11 mouse cellular contexts compared by ENCODE assay signal in the genomic region with DNA sequence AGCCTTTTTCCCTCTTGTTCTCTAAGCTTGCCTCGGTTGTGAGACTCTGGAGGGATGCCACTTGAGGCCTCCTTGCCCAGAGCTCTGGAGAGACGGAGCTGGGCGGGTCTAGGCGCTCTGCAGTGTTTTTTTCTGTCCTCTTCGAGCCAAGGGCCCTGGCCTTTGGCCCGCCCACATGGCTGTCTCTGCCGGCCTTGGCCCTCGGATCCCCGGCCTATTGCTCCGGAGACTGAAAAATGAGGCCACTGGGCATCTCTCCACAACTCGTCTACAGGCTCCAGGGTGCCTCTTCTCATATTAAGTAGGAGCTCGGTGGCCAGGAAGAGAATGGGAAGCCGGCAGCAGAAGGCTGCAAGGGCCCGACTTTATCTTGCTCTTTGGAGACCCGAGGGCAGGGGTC. TPM values are rescaled to one million over a fixed set of nuclear protein-coding genes. Genes with fewer than 3 reads are reported as not detected.
A peak's percentile ranks its signal among the peaks of the same experiment; 100 is the strongest.
DNase-seq lines count a peak whose midpoint lies in the region; ATAC-seq and TF ChIP-seq lines count a peak whose summit lies in the region.
"Had no signal": no experiment of that assay in that cellular context is flagged by ENCODE, and none has a peak within 500 bp of the region (broad histone marks: within the 10 kb centered on the region; RNA-seq: fewer than 3 reads in every experiment).

No protein-coding gene starts in this region.

- peak overlapping the region; percentile 46 for H3K27ac ChIP-seq in embryonic fibroblast, embryonic 13.5 days (ENCODE audit: insufficient read depth, low read length)
- H3K27ac ChIP-seq in kidney, embryonic 15.5 days: peak overlapping the region; percentile 100

- 4% methylated on average over 15 of the region's 15 CpGs for WGBS in kidney, embryonic 15.5 days

- no peaks in the 10 kb centered on the region for H3K9me3 ChIP-seq in kidney, embryonic 15.5 days (replicated peaks)

- peaks cover 24% of the 10 kb centered on the region; the same call in 1 of the 2 replicates for H3K36me3 ChIP-seq in kidney, embryonic 15.5 days

- no peak for ATAC-seq in kidney, embryonic 15.5 days (replicated peaks; ENCODE audit: low FRiP score)
- ATAC-seq in erythroid progenitor cell, adult 5-6 weeks (replicated peaks; ENCODE audit: low FRiP score, poor library complexity, severe bottlenecking): no peak

- no peak overlapping the region for H3K4me3 ChIP-seq in embryonic fibroblast, embryonic 13.5 days (ENCODE audit: insufficient read depth, low read length)
- peak overlapping the region; percentile 80 for H3K4me3 ChIP-seq in kidney, embryonic 15.5 days (replicated peaks)

- H3K4me2 ChIP-seq in kidney, embryonic 15.5 days: peak overlapping the region; percentile 90

- TF ChIP-seq POLR2A in embryonic fibroblast, embryonic 13.5 days (IDR thresholded peaks at IDR 0.05; ENCODE audit: low read depth, low read length): no peak

- no peak for TF ChIP-seq CTCF in embryonic fibroblast, embryonic 13.5 days (IDR thresholded peaks at IDR 0.05; ENCODE audit: borderline replicate concordance, insufficient read depth, low read length)

- intact Hi-C loops in left cerebral cortex, postnatal 4 days (cut with DNase I): loop anchor here (10.0 kb wide), 1 partner anchor 373 kb away; no protein-coding TSS in a partner anchor

- H3K9ac ChIP-seq in kidney, embryonic 15.5 days: peak overlapping the region; percentile 96

- no peaks in the 10 kb centered on the region for H3K27me3 ChIP-seq in kidney, embryonic 15.5 days

- peak; percentile 39 for DNase-seq in left cerebral cortex, adult 11 months (ENCODE audit: low spot score)
- DNase-seq in left cerebral cortex, postnatal 4 days: no peak
- peak; percentile 76 for DNase-seq in lung, postnatal 36 days
- DNase-seq in gastrocnemius, postnatal 10 days: no peak
- no peak for DNase-seq in heart, postnatal 4 days

- no peaks in the 10 kb centered on the region for H3K4me1 ChIP-seq in embryonic fibroblast, embryonic 13.5 days (ENCODE audit: control insufficient read depth, insufficient read depth, low read length)
- peaks cover 86% of the 10 kb centered on the region for H3K4me1 ChIP-seq in kidney, embryonic 15.5 days

RNA-seq across cellular contexts. Expression of gene Hoxb5, which starts 1.3 kb away (rescaled TPM):
- not detected for total RNA-seq in left cerebral cortex, postnatal 4 days (2021)
- 4.1 and 5.9 TPM in 2 replicates for polyA plus RNA-seq in embryonic fibroblast, embryonic 13.5 days (2011; ENCODE audit: insufficient read length, low read depth, missing spikeins)
- 18.8 and 20.2 TPM in 2 replicates for polyA plus RNA-seq in kidney, embryonic 15.5 days (2015; fragmentation: Nextera tagmentation; extraction: Ambion mirVana)
- total RNA-seq in erythroid progenitor cell, adult 5-6 weeks (2015; ENCODE audit: low replicate concordance): not detected in 2 replicates
- not detected in 2 replicates for total RNA-seq in erythroid progenitor cell, adult 5-6 weeks (2017; ENCODE audit: low replicate concordance)
- total RNA-seq in gastrocnemius, postnatal 10 days (2021): 1 to 10 TPM in 1 of 2 experiments, under 1 TPM in 1; 0.89 to 1.3 TPM
- total RNA-seq in heart, postnatal 4 days (2021): under 1 TPM in 1 of 2 experiments, not detected in 1; 0.32 TPM

RNA-seq across cellular contexts. Expression of gene Hoxb6, which starts 9.6 kb away (rescaled TPM):
- not detected for total RNA-seq in left cerebral cortex, postnatal 4 days (2021)
- 9.6 and 14.1 TPM in 2 replicates for polyA plus RNA-seq in embryonic fibroblast, embryonic 13.5 days (2011; ENCODE audit: insufficient read length, low read depth, missing spikeins)
- polyA plus RNA-seq in kidney, embryonic 15.5 days (2015; fragmentation: Nextera tagmentation; extraction: Ambion mirVana): 47.1 and 49.1 TPM in 2 replicates
- total RNA-seq in erythroid progenitor cell, adult 5-6 weeks (2015; ENCODE audit: low replicate concordance): not detected in 2 replicates
- total RNA-seq in erythroid progenitor cell, adult 5-6 weeks (2017; ENCODE audit: low replicate concordance): not detected in 2 replicates
- total RNA-seq in gastrocnemius, postnatal 10 days (2021): 1 to 10 TPM in 1 of 2 experiments, under 1 TPM in 1; 0.56 to 2.0 TPM
- total RNA-seq in heart, postnatal 4 days (2021): not detected
- total RNA-seq: liver, adult 2 months had no signal
- polyA plus RNA-seq: heart, embryonic 16.5 days had no signal

RNA-seq across cellular contexts. Expression of gene Hoxb7, which starts 15.4 kb away (rescaled TPM):
- not detected for total RNA-seq in left cerebral cortex, postnatal 4 days (2021)
- polyA plus RNA-seq in embryonic fibroblast, embryonic 13.5 days (2011; ENCODE audit: insufficient read length, low read depth, missing spikeins): 13.1 and 22.5 TPM in 2 replicates
- 58.5 and 62.7 TPM in 2 replicates for polyA plus RNA-seq in kidney, embryonic 15.5 days (2015; fragmentation: Nextera tagmentation; extraction: Ambion mirVana)
- not detected in 2 replicates for total RNA-seq in erythroid progenitor cell, adult 5-6 weeks (2015; ENCODE audit: low replicate concordance)
- not detected in 2 replicates for total RNA-seq in erythroid progenitor cell, adult 5-6 weeks (2017; ENCODE audit: low replicate concordance)
- 1 to 10 TPM; 1.6 to 1.9 TPM for total RNA-seq in gastrocnemius, postnatal 10 days (2021)
- under 1 TPM in 1 of 2 experiments, not detected in 1; 0.24 TPM for total RNA-seq in heart, postnatal 4 days (2021)

RNA-seq across cellular contexts. Expression of gene Hoxb4, which starts 16.2 kb away (rescaled TPM):
- total RNA-seq in left cerebral cortex, postnatal 4 days (2021): not detected
- 8.3 and 10.4 TPM in 2 replicates for polyA plus RNA-seq in embryonic fibroblast, embryonic 13.5 days (2011; ENCODE audit: insufficient read length, low read depth, missing spikeins)
- polyA plus RNA-seq in kidney, embryonic 15.5 days (2015; fragmentation: Nextera tagmentation; extraction: Ambion mirVana): 6.4 and 7.1 TPM in 2 replicates
- 1.3 TPM in 1 of 2 replicates, not detected in the other for total RNA-seq in erythroid progenitor cell, adult 5-6 weeks (2015; ENCODE audit: low replicate concordance)
- total RNA-seq in erythroid progenitor cell, adult 5-6 weeks (2017; ENCODE audit: low replicate concordance): not detected in 2 replicates
- 1 to 10 TPM in 1 of 2 experiments, under 1 TPM in 1; 0.45 to 1.1 TPM for total RNA-seq in gastrocnemius, postnatal 10 days (2021)
- 1 to 10 TPM in 1 of 2 experiments, under 1 TPM in 1; 0.74 to 1.0 TPM for total RNA-seq in heart, postnatal 4 days (2021)

RNA-seq across cellular contexts. Expression of gene Hoxb8, which starts 20.1 kb away (rescaled TPM):
- not detected for total RNA-seq in left cerebral cortex, postnatal 4 days (2021)
- 11.7 and 20.1 TPM in 2 replicates for polyA plus RNA-seq in embryonic fibroblast, embryonic 13.5 days (2011; ENCODE audit: insufficient read length, low read depth, missing spikeins)
- 8.9 and 9.8 TPM in 2 replicates for polyA plus RNA-seq in kidney, embryonic 15.5 days (2015; fragmentation: Nextera tagmentation; extraction: Ambion mirVana)
- not detected in 2 replicates for total RNA-seq in erythroid progenitor cell, adult 5-6 weeks (2015; ENCODE audit: low replicate concordance)
- total RNA-seq in erythroid progenitor cell, adult 5-6 weeks (2017; ENCODE audit: low replicate concordance): not detected in 2 replicates
- total RNA-seq in gastrocnemius, postnatal 10 days (2021): 1 to 10 TPM in 1 of 2 experiments, under 1 TPM in 1; 0.92 to 1.9 TPM
- not detected for total RNA-seq in heart, postnatal 4 days (2021)
- total RNA-seq: liver, adult 2 months had no signal
- polyA plus RNA-seq: embryonic facial prominence, embryonic 14.5 days; heart, embryonic 16.5 days had no signal

Comparison
In these comparisons a context has a peak if more than half of its experiments do, and no peak if none do; other contexts are left out.
1. DNase-seq: peak in left cerebral cortex, adult 11 months (single experiment) and lung, postnatal 36 days (single experiment); none in left cerebral cortex, postnatal 4 days (single experiment), gastrocnemius, postnatal 10 days (single experiment) and heart, postnatal 4 days (single experiment).